Mouse (Mus musculus) testis, adult 2 months (tissue): ENCODE measurements at regions not wholly inside any gene's neighbourhood (a gene's known extent, or its start where the extent isn't known, plus 50 kb on each side); places are given as distances from the start of the nearest gene placed in this dataset.

Source experiments
- H3K27ac ChIP-seq: fragments of 200-500 bp; 2 replicates; pipeline ENCODE4 v1.5.1; 2012; ENCODE audit warnings: low read depth, low read length; ENCODE audit not compliant: control insufficient read depth, insufficient read depth
- H3K27me3 ChIP-seq: fragments of 200-500 bp; 2 replicates; pipeline ENCODE4 v1.6.1; 2012; ENCODE audit warnings: mild to moderate bottlenecking, low read length, moderate library complexity; ENCODE audit not compliant: control insufficient read depth, insufficient read depth
- H3K36me3 ChIP-seq: fragments of 200-500 bp; 2 replicates; pipeline ENCODE4 v1.6.1; 2012; ENCODE audit warnings: mild to moderate bottlenecking, low read length; ENCODE audit not compliant: control insufficient read depth, insufficient read depth
- H3K4me1 ChIP-seq: fragments of 200-500 bp; 2 replicates; pipeline ENCODE4 v1.6.1; 2012; ENCODE audit warnings: low read length; ENCODE audit not compliant: control insufficient read depth, insufficient read depth
- H3K4me3 ChIP-seq: fragments of 200-500 bp; 2 replicates; pipeline ENCODE4 v1.5.1; 2012; ENCODE audit warnings: low read depth, mild to moderate bottlenecking, low read length, moderate library complexity, mixed read lengths; ENCODE audit not compliant: control insufficient read depth
- CTCF ChIP-seq: fragments of 200-500 bp; IDR thresholded peaks from 2 replicates; pipeline ENCODE4 v1.5.1; 2012; ENCODE audit warnings: low read depth, mild to moderate bottlenecking, inconsistent platforms, low read length, moderate library complexity; ENCODE audit not compliant: control insufficient read depth, insufficient read depth, insufficient replicate concordance
- POLR2A ChIP-seq: fragments of 200-500 bp; IDR thresholded peaks from 2 replicates; pipeline ENCODE4 v1.6.1; 2012; ENCODE audit warnings: low read depth, mild to moderate bottlenecking, inconsistent platforms, low read length, moderate library complexity; ENCODE audit not compliant: control insufficient read depth

DNA sequence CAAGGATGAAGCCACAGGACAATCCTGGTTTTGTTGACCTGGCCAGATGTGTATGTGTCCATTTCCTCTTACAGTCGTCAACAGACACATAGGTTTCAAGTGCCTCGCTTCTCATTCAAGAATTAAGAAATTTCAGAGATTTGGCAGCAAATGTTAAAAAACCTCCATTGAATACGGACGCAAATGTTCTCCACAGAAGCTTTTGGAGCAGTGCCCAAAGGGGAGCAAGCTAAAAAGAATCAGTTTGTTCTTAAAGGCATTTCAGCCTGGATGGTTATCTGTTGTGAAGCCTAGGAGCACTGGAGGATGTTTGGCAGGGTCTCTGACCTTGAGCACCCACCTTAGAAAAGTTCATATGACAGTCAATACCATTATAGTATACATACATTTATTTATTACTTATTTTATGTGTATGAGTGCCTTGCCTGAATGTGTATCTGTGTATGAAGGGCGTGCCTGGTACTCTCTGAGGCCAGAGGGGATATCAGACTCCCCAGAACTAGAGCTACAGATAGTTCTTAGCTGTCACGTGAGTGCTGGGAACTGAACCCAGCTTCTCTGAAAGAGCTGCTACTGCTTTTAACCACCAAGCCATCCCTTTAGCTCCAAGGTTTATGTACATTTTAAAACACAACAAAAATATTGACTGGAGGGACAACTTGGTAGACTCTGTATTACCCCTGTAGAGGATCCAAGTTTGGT lies 221.7 kb downstream of the Qdpr start:
- no peak for TF ChIP-seq POLR2A
- no peak for TF ChIP-seq CTCF
- H3K4me3 ChIP-seq, result no peak overlapping the region
- H3K27ac ChIP-seq, result no peak overlapping the region
- no peaks in the 10 kb centered on the region for H3K36me3 ChIP-seq
- no peaks in the 10 kb centered on the region for H3K4me1 ChIP-seq
- no peaks in the 10 kb centered on the region for H3K27me3 ChIP-seq

DNA sequence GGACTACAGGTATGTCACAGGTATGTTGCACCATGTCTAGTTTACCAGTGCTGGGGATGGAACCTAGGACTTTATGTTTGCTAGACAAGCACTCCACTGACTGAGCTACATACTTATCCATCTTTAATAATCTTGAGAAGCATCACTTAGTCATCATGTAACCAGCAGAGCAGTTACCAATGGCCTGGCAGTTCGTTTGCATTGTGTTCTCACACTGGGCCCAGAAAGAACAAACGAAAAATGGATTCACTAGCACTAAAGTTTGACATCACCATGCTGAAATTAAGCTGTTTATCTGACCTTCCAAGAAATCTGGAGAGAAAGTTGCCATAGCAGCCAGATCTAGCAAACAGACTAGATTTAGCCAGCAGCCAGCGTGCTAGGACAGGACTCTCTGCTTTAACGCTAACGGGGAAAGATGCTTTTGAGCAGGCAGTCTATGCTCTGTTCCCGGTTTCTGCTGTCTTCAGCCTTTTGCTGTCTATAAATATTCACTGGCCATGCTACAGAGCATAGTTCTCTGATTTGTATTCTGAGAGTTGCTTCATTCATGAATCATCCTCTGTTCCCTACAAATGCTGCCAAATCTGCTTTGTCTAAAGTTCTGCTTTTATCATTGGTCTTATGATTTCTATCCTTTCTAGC lies 229.6 kb downstream of the Qdpr start:
- H3K27me3 ChIP-seq, result no peaks in the 10 kb centered on the region
- TF ChIP-seq POLR2A, result no peak
- no peak for TF ChIP-seq CTCF
- no peak overlapping the region for H3K4me3 ChIP-seq
- no peaks in the 10 kb centered on the region for H3K36me3 ChIP-seq
- no peak overlapping the region for H3K27ac ChIP-seq
- H3K4me1 ChIP-seq, result no peaks in the 10 kb centered on the region

DNA sequence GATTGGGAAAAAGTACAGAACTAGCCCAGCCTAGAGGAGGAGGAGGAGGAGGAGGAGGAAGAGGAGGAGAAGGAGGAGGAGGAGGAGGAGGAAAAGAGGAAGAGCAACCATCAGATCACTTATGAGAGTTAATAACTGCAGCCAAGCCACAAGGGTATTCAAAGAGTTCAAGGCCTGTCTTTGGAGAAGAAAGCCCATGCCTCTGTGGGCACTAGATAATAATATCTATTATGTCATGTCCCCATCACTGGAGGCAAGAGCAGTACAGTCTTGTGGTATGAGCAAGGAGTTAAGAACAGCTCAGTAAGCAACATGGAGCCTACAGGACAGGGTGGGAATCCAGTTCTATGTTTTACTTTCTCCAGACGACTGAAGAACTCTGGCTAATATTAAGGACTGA lies 230.5 kb downstream of the Qdpr start:
- Histone ChIP-seq H3K27ac (no peak overlapping the region), H3K4me1 (no peaks in the 10 kb centered on the region), H3K4me3 (no peak overlapping the region), H3K36me3 (no peaks in the 10 kb centered on the region), H3K27me3 (no peaks in the 10 kb centered on the region)
- no peak for TF ChIP-seq CTCF

DNA sequence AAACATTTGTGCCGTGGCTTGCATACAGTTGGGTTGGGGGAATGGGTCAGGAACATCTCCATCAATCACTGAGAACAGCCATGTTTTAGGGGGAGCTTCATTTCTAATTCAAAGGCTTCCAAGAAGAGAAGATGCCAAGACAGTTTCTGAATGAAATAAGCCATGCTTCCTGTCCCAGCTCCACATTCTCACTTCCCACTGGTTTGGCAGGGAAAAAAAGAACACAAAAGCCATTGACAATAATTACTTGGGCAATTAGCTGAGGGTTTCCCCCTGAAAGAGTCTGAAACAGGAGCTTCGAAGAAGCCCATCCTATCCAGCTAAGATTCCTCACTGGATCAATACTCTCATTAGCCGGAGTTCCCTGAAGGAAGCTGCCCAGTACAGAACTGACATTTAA lies 230.9 kb downstream of the Qdpr start:
- Histone ChIP-seq H3K4me1 (no peaks in the 10 kb centered on the region), H3K27me3 (no peaks in the 10 kb centered on the region), H3K27ac (no peak overlapping the region), H3K36me3 (no peaks in the 10 kb centered on the region), H3K4me3 (no peak overlapping the region)
- no peak for TF ChIP-seq POLR2A

DNA sequence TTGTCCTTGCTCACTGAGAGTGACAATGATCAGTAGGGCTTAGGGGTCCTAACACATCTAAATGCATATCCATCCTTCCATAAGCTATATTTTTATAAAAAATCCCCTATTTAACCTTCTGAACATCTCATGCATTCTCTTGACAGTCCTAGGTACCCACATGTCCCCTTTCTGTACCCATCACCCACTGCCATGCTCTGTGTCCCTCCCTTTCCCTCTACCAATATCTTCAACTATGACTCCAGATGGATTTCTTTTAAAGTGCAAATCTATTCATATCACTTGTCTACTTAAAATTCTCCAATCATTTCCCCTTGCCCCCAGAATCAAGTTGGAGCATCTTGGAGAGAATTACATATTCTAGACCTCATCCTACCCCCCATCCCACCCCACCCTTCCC lies 235.6 kb downstream of the Qdpr start:
- no peak overlapping the region for H3K4me3 ChIP-seq
- no peaks in the 10 kb centered on the region for H3K36me3 ChIP-seq
- no peaks in the 10 kb centered on the region for H3K27me3 ChIP-seq
- TF ChIP-seq POLR2A, result no peak
- TF ChIP-seq CTCF, result no peak
- H3K4me1 ChIP-seq, result no peaks in the 10 kb centered on the region
- no peak overlapping the region for H3K27ac ChIP-seq

DNA sequence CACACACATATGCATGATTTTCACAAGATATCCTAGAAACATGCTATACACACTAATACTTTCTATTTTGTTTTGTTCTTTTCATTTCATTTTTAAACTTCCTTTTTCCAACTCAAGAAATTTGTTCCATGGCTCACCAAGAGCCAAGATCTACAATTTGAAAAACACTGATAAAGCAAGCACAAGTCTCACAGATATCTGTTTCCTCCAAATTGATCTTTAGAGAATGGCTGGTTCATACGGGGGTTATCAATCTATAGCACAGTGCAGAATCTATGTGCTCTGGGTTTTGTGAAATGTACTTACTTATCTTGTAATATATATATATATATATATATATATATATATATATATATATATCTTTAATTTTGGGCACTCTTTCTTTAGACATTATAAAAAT lies 251.6 kb downstream of the Qdpr start:
- Histone ChIP-seq H3K4me1 (no peaks in the 10 kb centered on the region), H3K27me3 (no peaks in the 10 kb centered on the region), H3K27ac (no peak overlapping the region), H3K36me3 (no peaks in the 10 kb centered on the region), H3K4me3 (no peak overlapping the region)
- TF ChIP-seq POLR2A, result no peak
- TF ChIP-seq CTCF, result no peak

DNA sequence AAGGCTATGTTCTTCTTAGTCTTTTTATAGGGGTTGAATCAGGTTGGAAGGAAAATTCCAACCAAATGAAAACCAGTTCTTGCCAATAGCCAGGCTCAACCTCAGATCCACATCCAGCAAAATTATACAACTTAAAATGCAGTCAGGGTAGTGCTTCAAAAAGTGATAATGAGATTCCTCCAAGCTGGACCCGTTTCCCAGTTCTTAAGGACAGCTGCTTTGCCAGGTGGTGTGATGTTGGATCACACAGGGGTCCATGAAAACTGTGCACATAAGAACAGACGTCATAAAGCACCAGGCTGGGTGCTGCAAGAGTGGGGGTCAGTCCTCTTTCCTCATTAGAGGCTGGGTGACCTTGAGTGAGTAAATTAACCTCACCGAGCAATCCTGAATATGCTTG lies 253.9 kb downstream of the Qdpr start:
- Histone ChIP-seq H3K4me3 (no peak overlapping the region), H3K27me3 (no peaks in the 10 kb centered on the region)
- TF ChIP-seq CTCF, result no peak
- no peak for TF ChIP-seq POLR2A

DNA sequence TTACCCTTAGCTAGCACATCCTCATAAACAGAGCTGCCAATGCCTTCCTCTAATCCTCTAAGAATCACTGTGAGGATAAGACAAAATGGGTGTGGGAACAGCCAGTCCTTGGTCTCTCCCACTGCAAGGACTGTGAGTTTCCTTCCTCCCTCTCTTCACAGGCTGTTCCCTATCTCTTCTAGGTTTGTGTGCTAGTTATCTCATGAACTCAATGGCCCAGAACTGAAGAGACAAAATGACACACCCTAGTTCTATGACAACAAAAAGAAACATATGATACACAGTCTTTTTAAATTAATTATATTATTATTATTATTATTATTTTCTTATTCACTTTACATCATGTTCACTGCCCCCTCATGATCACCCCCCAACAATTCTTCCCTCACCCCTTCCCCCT lies 257.7 kb downstream of the Qdpr start:
- Histone ChIP-seq H3K27me3 (no peaks in the 10 kb centered on the region), H3K36me3 (no peaks in the 10 kb centered on the region), H3K4me1 (no peaks in the 10 kb centered on the region), H3K4me3 (no peak overlapping the region), H3K27ac (no peak overlapping the region)
- TF ChIP-seq CTCF (no peak), POLR2A (no peak)

More for the DNA sequence above, 253.9 kb downstream of the Qdpr start:
- no peaks in the 10 kb centered on the region for H3K36me3 ChIP-seq
- H3K4me1 ChIP-seq, result no peaks in the 10 kb centered on the region
- H3K27ac ChIP-seq, result no peak overlapping the region
